Mouse (Mus musculus) bone marrow, adult 2 months (tissue): ENCODE measurements at regions not wholly inside any gene's neighbourhood (a gene's known extent, or its start where the extent isn't known, plus 50 kb on each side); places are given as distances from the start of the nearest gene placed in this dataset.

Experiments
- H3K27ac ChIP-seq: fragments of 200-500 bp; 2 replicates; pipeline ENCODE4 v1.5.1; 2012; ENCODE audit warnings: low read depth, mild to moderate bottlenecking, control low read depth, inconsistent platforms, low read length; ENCODE audit not compliant: control insufficient read depth, poor library complexity, insufficient read depth
- H3K4me1 ChIP-seq: fragments of 200-500 bp; 2 replicates; pipeline ENCODE4 v1.6.1; 2011; ENCODE audit warnings: low read length; ENCODE audit not compliant: control insufficient read depth, insufficient read depth
- H3K4me3 ChIP-seq: fragments of 200-500 bp; replicated peaks from 2 replicates; pipeline ENCODE3; 2011; ENCODE audit warnings: mild to moderate bottlenecking, low read depth, low read length, control low read depth; ENCODE audit not compliant: control insufficient read depth
- CTCF ChIP-seq: fragments of 200-500 bp; IDR thresholded peaks from 2 replicates; pipeline ENCODE4 v1.5.1; 2011; ENCODE audit warnings: low read length, control low read depth; ENCODE audit not compliant: control insufficient read depth, insufficient read depth
- POLR2A ChIP-seq: fragments of 200-500 bp; IDR thresholded peaks from 2 replicates; pipeline ENCODE4 v1.6.1; 2011; ENCODE audit warnings: low read depth, mild to moderate bottlenecking, control low read depth, low read length, borderline replicate concordance; ENCODE audit not compliant: control insufficient read depth
- WGBS: fragments of 180-500 bp; shearing (Covaris S2); methylation state at CpG from one replicate; pipeline ENCODE4 v1.1.7; 2018; 5-methylcytosine and 5-hydroxymethylcytosine counted together

DNA sequence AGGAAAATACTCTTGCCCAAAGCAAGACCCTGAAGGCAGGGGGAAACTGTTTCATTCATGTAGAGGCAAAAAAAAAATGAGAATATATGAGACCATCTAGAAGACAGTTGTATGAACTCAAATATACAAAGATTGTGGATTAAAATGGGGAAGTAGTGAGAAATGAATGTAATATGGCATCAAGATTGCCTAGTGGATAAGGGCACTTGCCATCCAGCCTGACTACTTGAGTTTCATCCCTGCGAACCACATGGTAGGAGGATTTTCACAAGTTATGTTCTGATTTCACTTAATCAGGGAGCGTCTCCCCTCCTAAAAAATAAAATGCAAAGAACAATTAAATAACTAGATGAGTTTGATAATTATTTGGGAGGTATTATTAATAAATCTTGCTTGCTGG, 81.8 kb upstream of the Tmem164 start:
- H3K27ac ChIP-seq: no peak overlapping the region
- no peak overlapping the region for H3K4me3 ChIP-seq
- WGBS: 66% methylated on average over 2 of the region's 2 CpGs
- no peak for TF ChIP-seq POLR2A
- no peak for TF ChIP-seq CTCF
- H3K4me1 ChIP-seq: no peaks in the 10 kb centered on the region

- H3K27ac ChIP-seq: no peak overlapping the region
- TF ChIP-seq POLR2A: no peak
- no peak for TF ChIP-seq CTCF
- WGBS: 63% methylated on average over 1 of the region's 1 CpGs
- H3K4me1 ChIP-seq: no peaks in the 10 kb centered on the region
- no peak overlapping the region for H3K4me3 ChIP-seq
Measured at GRCm38 (mm10) chrX:142600782-142601181, 80.4 kb upstream of the Tmem164 start.

GRCm38 (mm10) chrX:142605088-142605487, 76.1 kb upstream of the Tmem164 start:
- 74% methylated on average over 3 of the region's 3 CpGs for WGBS
- TF ChIP-seq CTCF (no peak), POLR2A (no peak)
- no peak overlapping the region for H3K4me3 ChIP-seq
- no peak overlapping the region for H3K27ac ChIP-seq
- H3K4me1 ChIP-seq: no peaks in the 10 kb centered on the region

- no peak for TF ChIP-seq POLR2A
- no peak for TF ChIP-seq CTCF
- H3K4me3 ChIP-seq: no peak overlapping the region
- H3K4me1 ChIP-seq: no peaks in the 10 kb centered on the region
- 90% methylated on average over 8 of the region's 8 CpGs for WGBS
- no peak overlapping the region for H3K27ac ChIP-seq
Measured at GRCm38 (mm10) chrX:142606595-142607205, 74.5 kb upstream of the Tmem164 start.

GRCm38 (mm10) chrX:142616189-142616872, 64.9 kb upstream of the Tmem164 start:
- no peak overlapping the region for H3K27ac ChIP-seq
- WGBS: 78% methylated on average over 11 of the region's 11 CpGs
- no peaks in the 10 kb centered on the region for H3K4me1 ChIP-seq
- TF ChIP-seq CTCF (no peak), POLR2A (no peak)
- H3K4me3 ChIP-seq: no peak overlapping the region

DNA sequence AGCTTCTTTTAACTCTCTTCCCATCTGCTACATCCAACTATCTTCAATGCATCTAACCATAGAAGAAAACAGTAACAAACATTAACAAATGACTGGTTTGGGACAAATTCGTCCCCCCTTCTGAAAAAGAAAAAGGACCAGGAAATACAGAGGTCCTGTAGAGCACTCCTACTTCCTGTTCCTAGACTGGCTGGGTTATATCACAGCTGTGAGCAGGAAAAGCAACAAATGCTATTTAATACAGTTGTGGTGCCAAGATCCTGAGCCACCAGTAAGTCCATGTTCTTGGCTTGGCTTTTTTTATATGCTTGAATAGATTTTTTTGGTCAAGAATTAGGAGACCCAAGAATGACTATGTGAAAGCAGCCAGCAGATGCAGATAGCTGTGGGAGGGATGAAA, 62.8 kb upstream of the Tmem164 start:
- no peak overlapping the region for H3K27ac ChIP-seq
- H3K4me1 ChIP-seq: no peaks in the 10 kb centered on the region
- TF ChIP-seq POLR2A (no peak), CTCF (no peak)
- H3K4me3 ChIP-seq: no peak overlapping the region
- WGBS: 13% methylated on average over 1 of the region's 1 CpGs

DNA sequence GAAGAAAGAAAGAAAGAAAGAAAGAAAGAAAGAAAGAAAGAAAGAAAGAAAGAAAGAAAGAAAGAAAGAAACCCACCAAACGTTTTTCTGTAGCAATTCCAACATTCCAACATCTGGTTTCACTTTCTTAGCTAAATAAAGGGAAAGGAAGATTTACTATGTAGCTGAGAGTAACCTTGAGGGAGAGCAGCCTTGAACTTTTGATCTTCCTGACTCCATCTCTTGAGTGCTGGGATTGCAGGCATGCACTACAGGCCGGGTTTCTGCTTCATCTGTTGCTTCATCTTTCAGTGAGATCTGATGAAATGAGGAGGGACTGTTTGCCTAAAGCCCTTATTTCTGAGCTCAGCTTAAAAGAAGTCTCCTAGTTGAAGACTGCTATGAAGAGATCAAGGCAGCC, 57.8 kb upstream of the Tmem164 start:
- TF ChIP-seq CTCF (no peak), POLR2A (no peak)
- Histone ChIP-seq H3K4me1 (no peaks in the 10 kb centered on the region), H3K4me3 (no peak overlapping the region), H3K27ac (no peak overlapping the region)
- WGBS: 43% methylated on average over 2 of the region's 2 CpGs

GRCm38 (mm10) chrX:142623882-142624281, 57.3 kb upstream of the Tmem164 start:
- Histone ChIP-seq H3K4me1 (no peaks in the 10 kb centered on the region), H3K4me3 (no peak overlapping the region), H3K27ac (no peak overlapping the region)
- WGBS: 54% methylated on average over 2 of the region's 2 CpGs
- TF ChIP-seq POLR2A: no peak
- TF ChIP-seq CTCF: no peak
